Mouse (Mus musculus) forebrain, embryonic 11.5 days (tissue): Measurements from ENCODE around the gene E130218I03Rik. TPM values are rescaled to one million over a fixed set of nuclear protein-coding genes. Genes with fewer than 3 reads are reported as not detected.

Experiments
- ATAC-seq: fragments of 200-750 bp; cut with Nextera tagmentation; replicated peaks from 2 replicates; pipeline ENCODE4 v1.8.0; 2017; ENCODE audit warnings: moderate TSS enrichment; ENCODE audit not compliant: low FRiP score
- DNase-seq: peaks from one replicate; pipeline ENCODE4 v3.0.0-alpha.2; 2017; ENCODE audit warnings: low spot score
- H3K27ac ChIP-seq: fragments of 300-500 bp; sonication (generic); 2 replicates; pipeline ENCODE4 v1.5.1; 2014; ENCODE audit warnings: low read depth, low read length
- H3K27me3 ChIP-seq: fragments of 300-500 bp; sonication (generic); 2 replicates; pipeline ENCODE4 v1.6.1; 2014; ENCODE audit warnings: mild to moderate bottlenecking, low read length, mixed read lengths; ENCODE audit not compliant: control insufficient read depth, insufficient read depth
- H3K36me3 ChIP-seq: fragments of 300-500 bp; sonication (generic); 2 replicates; pipeline ENCODE4 v1.6.1; 2014; ENCODE audit warnings: mild to moderate bottlenecking, low read length, moderate library complexity, mixed read lengths; ENCODE audit not compliant: control insufficient read depth, insufficient read depth
- H3K4me1 ChIP-seq: fragments of 300-500 bp; sonication (generic); replicated peaks from 2 replicates; pipeline ENCODE4 v1.6.1; 2014; ENCODE audit warnings: low read length, mixed read lengths; ENCODE audit not compliant: control insufficient read depth, insufficient read depth
- H3K4me2 ChIP-seq: fragments of 300-500 bp; sonication (generic); 2 replicates; pipeline ENCODE4 v1.6.1; 2014; ENCODE audit warnings: low read depth, mild to moderate bottlenecking, low read length, moderate library complexity, mixed read lengths; ENCODE audit not compliant: severe bottlenecking
- H3K4me3 ChIP-seq: fragments of 300-500 bp; sonication (generic); 2 replicates; pipeline ENCODE4 v1.5.1; 2014; ENCODE audit warnings: low read depth, low read length
- H3K9ac ChIP-seq: fragments of 300-500 bp; sonication (generic); 2 replicates; pipeline ENCODE4 v1.6.1; 2014; ENCODE audit warnings: low read length
- H3K9me3 ChIP-seq: fragments of 300-500 bp; sonication (generic); 2 replicates; pipeline ENCODE4 v1.6.1; 2016; ENCODE audit warnings: low read length, mixed read lengths; ENCODE audit not compliant: control insufficient read depth
- WGBS: fragments of 180-500 bp; shearing (Covaris S2); extraction: QIAGEN DNeasy Blood & Tissue Kit; methylation state at CpG from one replicate; pipeline ENCODE4 v1.1.7; 2014; 5-methylcytosine and 5-hydroxymethylcytosine counted together
- polyA plus RNA-seq: library from polyadenylated mRNA; unstranded; fragments of >200 nt; fragmentation: Nextera tagmentation; extraction: Ambion mirVana; gene quantifications from 2 replicates; pipeline ENCODE4 v1.2.1, GENCODE M21; 2014

E130218I03Rik gene
- polyA plus RNA-seq: 0.64 and 0.77 TPM in 2 replicates

DNA sequence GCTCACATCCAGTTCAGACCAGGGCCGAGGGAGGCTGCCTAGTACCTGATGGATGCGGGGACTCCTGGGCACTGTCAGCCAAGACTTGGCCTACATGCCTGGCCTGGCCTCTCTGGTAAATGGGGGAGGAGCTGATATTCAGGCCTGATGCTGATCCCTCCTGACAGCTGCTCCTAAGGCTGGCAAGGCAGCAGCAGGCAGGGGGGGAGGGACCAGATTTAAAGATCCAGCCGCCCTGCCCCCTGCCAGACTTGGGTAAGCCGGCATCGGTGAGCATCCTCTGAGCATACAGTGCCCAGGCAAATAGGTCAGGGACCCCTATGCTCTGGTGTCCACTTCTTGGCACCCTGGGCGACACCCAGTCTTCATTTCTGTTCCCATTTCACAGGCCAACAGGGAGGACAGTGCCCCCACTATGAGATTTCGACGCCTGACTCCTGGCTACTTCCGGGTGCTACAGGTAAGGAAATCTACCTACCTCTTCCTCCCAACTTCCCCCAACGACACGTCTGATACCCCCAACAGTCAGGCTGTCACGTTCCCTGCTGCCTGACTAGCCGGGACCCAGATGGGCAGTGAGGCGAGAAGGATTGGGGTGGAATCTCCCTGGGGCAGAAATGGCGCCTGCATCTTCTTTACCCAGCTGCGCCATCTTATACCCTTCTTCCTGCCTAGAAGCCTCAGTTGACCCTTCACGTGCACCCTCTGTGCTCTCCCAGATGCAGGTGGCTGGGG lies at the start of gene E130218I03Rik:
TSS of gene E130218I03Rik (plus strand) at position 147 of the 735 bp plus-strand sequence.
- WGBS: 92% methylated on average over 17 of the region's 17 CpGs
- ATAC-seq (no peak), DNase-seq (no peak)
- H3K4me1 ChIP-seq: peaks cover 9% of the 10 kb centered on the region; the same call in 1 of the 2 replicates
- no peak within 1 kb of the TSS for H3K27ac ChIP-seq
- H3K4me3 ChIP-seq: peak within 1 kb of the TSS; percentile 85; the same call in 1 of the 2 replicates
- no peak within 1 kb of the TSS for H3K9ac ChIP-seq
- no peaks in the 10 kb centered on the region for H3K27me3 ChIP-seq
- no peaks in the 10 kb centered on the region for H3K9me3 ChIP-seq
- peak within 1 kb of the TSS; percentile 93; the same call in 1 of the 2 replicates for H3K4me2 ChIP-seq
- H3K36me3 ChIP-seq: no peaks in the 10 kb centered on the region

DNA sequence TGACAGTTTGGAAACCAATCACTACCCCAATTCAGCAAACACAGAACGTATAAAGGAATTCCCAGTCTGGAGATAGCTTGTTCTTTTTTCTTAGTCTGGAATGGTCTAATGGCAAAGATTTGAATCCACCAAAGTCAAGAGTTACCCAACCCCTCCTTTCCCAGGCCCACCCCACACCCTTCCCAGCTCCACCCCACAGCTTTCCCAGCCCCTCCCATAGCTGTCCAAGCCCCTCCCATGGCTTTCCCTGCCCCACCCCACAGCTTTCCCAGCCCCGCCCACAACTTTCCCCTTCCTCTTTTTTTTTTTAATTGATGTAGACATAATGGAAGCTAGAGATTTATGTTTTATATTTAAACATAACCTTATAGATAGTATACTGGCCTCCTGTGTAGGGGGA lies 44.1 kb upstream of the E130218I03Rik start:
- no peaks in the 10 kb centered on the region for H3K36me3 ChIP-seq
- 74% methylated on average over 2 of the region's 2 CpGs for WGBS
- ATAC-seq: no peak

DNA sequence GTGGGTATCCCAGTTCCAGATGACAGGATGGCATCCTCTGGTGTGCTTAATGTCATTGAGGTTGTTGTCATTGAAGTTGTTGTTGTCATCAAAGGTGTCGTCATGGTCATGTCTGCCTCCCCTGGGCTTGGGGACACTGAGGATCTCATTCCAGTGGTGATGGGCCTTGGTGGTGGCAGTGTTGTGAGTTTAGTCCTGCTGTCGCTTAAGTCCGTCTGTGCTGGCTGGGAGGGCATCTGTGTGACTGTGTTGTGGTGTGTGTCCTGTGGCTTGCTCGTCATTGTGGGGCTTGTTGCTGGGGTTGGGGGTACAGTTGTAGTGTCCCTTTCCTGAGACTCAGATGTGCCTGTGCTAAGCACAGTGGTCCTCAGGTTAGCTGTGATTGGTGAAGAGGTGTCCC lies 40.6 kb upstream of the E130218I03Rik start, which contains the start of gene Gm7534:
TSS of gene Gm7534 (minus strand) at position 101 of the 400 bp plus-strand sequence.
- H3K4me2 ChIP-seq: no peak within 1 kb of the TSS
- H3K9ac ChIP-seq: no peak within 1 kb of the TSS
- H3K27me3 ChIP-seq: no peaks in the 10 kb centered on the region
- no peak within 1 kb of the TSS for H3K27ac ChIP-seq
- no peaks in the 10 kb centered on the region for H3K36me3 ChIP-seq
- ATAC-seq (no peak), DNase-seq (no peak)
- WGBS: 95% methylated on average over 4 of the region's 4 CpGs
- H3K4me1 ChIP-seq: no peaks in the 10 kb centered on the region
- no peak within 1 kb of the TSS for H3K4me3 ChIP-seq
- H3K9me3 ChIP-seq: no peaks in the 10 kb centered on the region

More for the DNA sequence above, 44.1 kb upstream of the E130218I03Rik start:
- H3K4me3 ChIP-seq: no peak overlapping the region
- H3K9me3 ChIP-seq: no peaks in the 10 kb centered on the region
- H3K27me3 ChIP-seq: no peaks in the 10 kb centered on the region
- H3K4me1 ChIP-seq: no peaks in the 10 kb centered on the region
- H3K4me2 ChIP-seq: no peak overlapping the region
- H3K9ac ChIP-seq: no peak overlapping the region
- peak; percentile 22 for DNase-seq
- no peak overlapping the region for H3K27ac ChIP-seq

DNA sequence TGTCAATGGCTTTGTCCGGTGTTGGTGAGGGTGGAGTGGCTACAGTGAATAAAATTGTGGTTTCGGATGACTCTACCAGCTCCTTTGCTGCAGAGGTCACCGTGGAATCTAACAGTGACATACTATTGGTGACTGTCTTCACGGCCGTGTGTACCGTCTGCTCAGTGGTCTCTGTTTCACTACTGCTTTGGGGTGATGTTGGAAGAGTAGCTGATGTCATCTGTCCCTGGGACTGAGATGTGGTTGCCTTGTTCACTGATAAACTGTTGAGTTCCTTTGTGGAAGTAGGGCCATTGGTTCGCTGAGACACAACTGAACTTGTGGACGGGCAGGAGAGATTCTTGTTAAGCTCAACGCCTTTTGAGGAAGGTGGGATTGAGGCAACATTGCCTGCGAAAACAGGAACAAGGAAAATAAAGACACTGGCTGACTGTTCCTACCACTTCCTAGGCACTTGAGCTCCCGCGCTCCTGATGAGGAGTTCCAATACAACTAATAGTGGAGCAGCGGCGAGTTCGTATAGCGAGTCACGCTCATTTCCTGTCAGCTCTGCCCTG lies 40.0 kb upstream of the E130218I03Rik start:
- Histone ChIP-seq H3K27ac (no peak overlapping the region), H3K9ac (no peak overlapping the region), H3K36me3 (no peaks in the 10 kb centered on the region), H3K4me2 (no peak overlapping the region), H3K4me1 (no peaks in the 10 kb centered on the region), H3K27me3 (no peaks in the 10 kb centered on the region), H3K4me3 (no peak overlapping the region), H3K9me3 (no peaks in the 10 kb centered on the region)
- 88% methylated on average over 17 of the region's 17 CpGs for WGBS
- ATAC-seq (no peak), DNase-seq (no peak)

DNA sequence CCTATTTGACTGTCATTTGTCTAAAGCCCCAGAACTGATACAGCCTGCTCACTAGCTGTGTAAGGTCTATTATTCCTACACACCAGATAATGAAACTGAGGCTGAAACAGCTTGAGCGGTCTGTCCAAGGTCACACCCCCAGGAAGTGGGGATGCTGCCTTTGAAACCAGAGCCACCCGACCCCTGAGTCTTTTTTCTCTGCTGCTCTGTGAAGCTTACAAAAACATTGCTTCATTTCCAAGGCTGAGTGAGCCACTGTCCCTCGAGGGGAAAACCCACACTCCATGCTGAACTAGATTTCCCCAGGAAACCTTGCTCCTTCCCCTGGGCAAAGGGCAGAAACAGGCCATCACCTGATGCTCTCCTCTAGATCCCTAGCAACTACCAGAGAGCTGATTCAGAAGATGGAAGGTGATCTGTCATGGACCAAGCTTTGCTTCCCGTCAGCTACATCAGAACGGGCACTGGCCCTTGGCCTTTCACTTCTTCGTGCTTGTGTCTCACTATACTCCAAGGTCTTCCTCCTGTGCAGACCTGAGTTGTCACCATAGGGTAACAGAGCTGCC lies 36.9 kb upstream of the E130218I03Rik start:
- H3K27ac ChIP-seq: no peak overlapping the region
- H3K36me3 ChIP-seq: no peaks in the 10 kb centered on the region
- no peaks in the 10 kb centered on the region for H3K9me3 ChIP-seq
- DNase-seq (no peak), ATAC-seq (no peak)
- H3K4me1 ChIP-seq: no peaks in the 10 kb centered on the region
- H3K27me3 ChIP-seq: no peaks in the 10 kb centered on the region
- no peak overlapping the region for H3K9ac ChIP-seq
- 72% methylated on average over 6 of the region's 6 CpGs for WGBS
- no peak overlapping the region for H3K4me3 ChIP-seq
- H3K4me2 ChIP-seq: no peak overlapping the region

DNA sequence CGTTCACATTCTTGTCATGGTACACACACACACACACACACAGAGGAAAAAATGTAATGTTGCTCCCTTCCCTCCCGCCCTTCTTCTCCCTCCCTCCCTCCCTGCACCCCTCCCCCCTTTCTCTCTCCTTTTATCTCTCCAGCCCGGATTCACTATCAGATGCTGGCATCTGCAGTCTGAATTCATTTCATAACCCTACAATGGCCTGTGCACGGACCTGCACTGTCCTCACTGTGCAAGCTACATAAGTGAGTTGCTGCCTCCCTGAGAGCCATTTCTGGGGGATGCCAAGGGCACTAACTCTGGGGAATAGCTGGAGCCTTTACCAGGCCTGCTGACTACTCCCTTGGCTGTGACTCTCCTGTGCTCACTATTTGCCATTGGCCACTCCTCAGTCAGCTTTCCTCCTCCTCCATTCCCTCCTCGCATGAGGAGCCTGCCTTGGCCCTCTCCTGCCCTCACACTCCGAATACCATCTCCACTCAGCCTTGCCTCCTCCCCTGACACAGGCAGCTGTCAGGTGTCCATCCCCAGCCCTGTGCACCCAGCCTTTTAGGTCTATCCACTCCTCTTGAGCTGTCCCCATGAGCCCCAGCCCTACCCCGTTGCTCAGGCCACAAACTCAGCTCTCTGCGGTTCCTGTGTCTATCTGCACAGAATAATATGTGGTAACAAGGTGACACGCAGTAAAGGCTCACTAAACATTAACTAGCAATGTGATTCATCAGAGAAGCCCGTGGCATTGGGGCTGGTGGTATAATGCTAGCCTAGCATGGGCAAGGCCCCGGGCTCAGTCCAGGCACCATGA lies 20.5 kb upstream of the E130218I03Rik start:
- DNase-seq (no peak), ATAC-seq (no peak)
- H3K36me3 ChIP-seq: no peaks in the 10 kb centered on the region
- H3K4me3 ChIP-seq: no peak overlapping the region
- H3K27me3 ChIP-seq: no peaks in the 10 kb centered on the region
- WGBS: 78% methylated on average over 11 of the region's 11 CpGs
- no peaks in the 10 kb centered on the region for H3K4me1 ChIP-seq
- H3K27ac ChIP-seq: no peak overlapping the region
- no peak overlapping the region for H3K4me2 ChIP-seq
- no peaks in the 10 kb centered on the region for H3K9me3 ChIP-seq
- no peak overlapping the region for H3K9ac ChIP-seq

DNA sequence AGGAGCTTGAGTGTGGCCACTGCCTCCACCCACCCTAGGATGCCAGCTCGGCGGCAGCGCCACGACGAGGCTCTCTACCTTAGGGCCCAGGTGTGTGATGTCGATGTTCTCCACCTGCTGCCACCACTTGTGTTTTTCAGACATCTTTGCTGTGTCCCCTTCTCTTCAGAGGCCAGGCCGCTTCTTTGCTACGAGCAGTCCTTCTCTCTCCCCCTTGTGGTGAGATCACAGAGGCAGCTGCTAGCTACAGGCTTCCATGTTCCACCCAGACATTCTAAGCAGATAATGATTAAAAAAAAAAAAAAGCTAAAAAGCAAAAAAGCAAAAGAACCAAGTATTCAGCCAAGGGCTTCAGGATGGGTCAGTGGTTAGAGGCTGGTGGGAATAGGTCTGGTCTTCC lies 16.3 kb upstream of the E130218I03Rik start, which contains the start of gene Catsper4:
TSS of gene Catsper4 (minus strand) at position 190 of the 400 bp plus-strand sequence.
- Histone ChIP-seq H3K9me3 (no peaks in the 10 kb centered on the region), H3K27ac (no peak within 1 kb of the TSS), H3K4me1 (no peaks in the 10 kb centered on the region), H3K27me3 (no peaks in the 10 kb centered on the region), H3K9ac (no peak within 1 kb of the TSS), H3K4me2 (no peak within 1 kb of the TSS), H3K36me3 (no peaks in the 10 kb centered on the region), H3K4me3 (no peak within 1 kb of the TSS)
- no peak for ATAC-seq
- DNase-seq: no peak
- WGBS: 74% methylated on average over 8 of the region's 8 CpGs

DNA sequence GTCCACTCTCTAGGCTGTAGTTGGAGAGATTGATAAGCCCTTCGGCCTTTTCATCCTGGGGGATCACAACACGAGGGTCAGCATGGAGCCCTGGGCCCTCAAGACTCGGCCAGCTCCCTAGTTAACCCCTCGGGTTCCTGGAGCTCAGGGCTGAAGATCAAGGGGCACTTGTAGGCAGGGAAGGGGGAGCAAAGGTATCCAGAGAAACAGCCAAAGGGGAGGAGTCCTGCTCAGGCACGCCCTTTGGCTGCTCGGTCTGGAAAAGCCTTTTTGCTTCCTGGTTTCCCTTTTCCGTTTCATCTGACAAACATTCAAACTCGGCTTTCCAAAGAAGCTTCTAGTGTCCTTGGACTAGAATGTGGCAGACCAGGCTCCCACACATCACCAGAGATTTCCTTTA lies 13.0 kb upstream of the E130218I03Rik start:
- 43% methylated on average over 8 of the region's 8 CpGs for WGBS
- Histone ChIP-seq H3K4me1 (no peaks in the 10 kb centered on the region), H3K27ac (no peak overlapping the region), H3K9ac (no peak overlapping the region), H3K4me2 (no peak overlapping the region), H3K36me3 (no peaks in the 10 kb centered on the region), H3K4me3 (no peak overlapping the region), H3K9me3 (no peaks in the 10 kb centered on the region), H3K27me3 (no peaks in the 10 kb centered on the region)
- DNase-seq: no peak
- ATAC-seq: no peak
